Mouse (Mus musculus): ENCODE data around the gene Lsm14a. TPM values are rescaled to one million over a fixed set of nuclear protein-coding genes. Genes with fewer than 3 reads are reported as not detected.
"Not testable (repeated sequence)": the region's sequence is repeated elsewhere in the genome, so short reads cannot be mapped to it uniquely, and the experiment has no call there.

Lsm14a gene
- polyA plus RNA-seq, 1 experiment = 25.3 TPM

GRCm38 (mm10) chr7:34342040-34342793 lies 50.9 kb downstream of the Lsm14a start:
- Histone ChIP-seq H3K27ac (ENCODE audit: insufficient read depth, low read depth, low read length) (no peak overlapping the region), H3K4me3 (ENCODE audit: low read depth, low read length) (no peak overlapping the region), H3K4me1 (ENCODE audit: control insufficient read depth, insufficient read depth, insufficient read length, low read length) (no peaks in the 10 kb centered on the region), H3K36me3 (ENCODE audit: control insufficient read depth, insufficient read depth, low read length) (peaks cover 41% of the 10 kb centered on the region), H3K27me3 (ENCODE audit: control insufficient read depth, insufficient read depth, low read length) (no peaks in the 10 kb centered on the region)
- no peak for TF ChIP-seq CTCF (IDR thresholded peaks at IDR 0.05; ENCODE audit: extremely low read depth, insufficient read length, insufficient replicate concordance, low read depth, low read length)
- no peak for TF ChIP-seq POLR2A (IDR thresholded peaks at IDR 0.05; ENCODE audit: low read depth, low read length)
- 84% methylated on average over 10 of the region's 10 CpGs for WGBS

DNA sequence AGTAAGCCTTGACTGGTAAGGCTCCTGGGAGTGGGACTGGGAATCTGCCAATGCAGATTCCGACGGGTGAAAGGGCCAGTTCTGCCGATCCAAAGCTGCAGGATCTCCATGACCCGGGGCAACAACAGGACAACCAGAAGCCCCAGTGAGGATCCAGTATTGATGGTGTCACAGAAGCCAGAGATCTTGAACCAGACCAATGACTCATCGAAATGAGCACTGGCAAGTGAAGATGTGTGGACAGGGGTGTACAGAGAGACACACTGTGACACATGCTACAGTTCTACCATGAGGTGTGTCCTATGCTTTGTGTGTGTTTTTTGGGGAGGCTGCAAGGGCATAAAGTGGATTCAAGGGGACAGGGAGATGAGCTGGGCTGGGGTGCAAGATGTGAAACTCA lies 52.3 kb downstream of the Lsm14a start:
- 87% methylated on average over 5 of the region's 5 CpGs for WGBS
- Histone ChIP-seq H3K36me3 (ENCODE audit: control insufficient read depth, insufficient read depth, low read length) (peaks cover 34% of the 10 kb centered on the region), H3K4me3 (ENCODE audit: low read depth, low read length) (no peak overlapping the region), H3K27ac (ENCODE audit: insufficient read depth, low read depth, low read length) (no peak overlapping the region), H3K4me1 (ENCODE audit: control insufficient read depth, insufficient read depth, insufficient read length, low read length) (no peaks in the 10 kb centered on the region), H3K27me3 (ENCODE audit: control insufficient read depth, insufficient read depth, low read length) (no peaks in the 10 kb centered on the region)
- TF ChIP-seq POLR2A (IDR thresholded peaks at IDR 0.05; ENCODE audit: low read depth, low read length) (no peak), CTCF (IDR thresholded peaks at IDR 0.05; ENCODE audit: extremely low read depth, insufficient read length, insufficient replicate concordance, low read depth, low read length) (no peak)

- no peaks in the 10 kb centered on the region for H3K4me1 ChIP-seq (ENCODE audit: control insufficient read depth, insufficient read depth, insufficient read length, low read length)
- TF ChIP-seq POLR2A (IDR thresholded peaks at IDR 0.05; ENCODE audit: low read depth, low read length) (no peak), CTCF (IDR thresholded peaks at IDR 0.05; ENCODE audit: extremely low read depth, insufficient read length, insufficient replicate concordance, low read depth, low read length) (no peak)
- no peak overlapping the region for H3K27ac ChIP-seq (ENCODE audit: insufficient read depth, low read depth, low read length)
- H3K4me3 ChIP-seq (ENCODE audit: low read depth, low read length) = no peak overlapping the region
- 78% methylated on average over 5 of the region's 5 CpGs for WGBS
- peaks cover 25% of the 10 kb centered on the region for H3K36me3 ChIP-seq (ENCODE audit: control insufficient read depth, insufficient read depth, low read length)
- no peaks in the 10 kb centered on the region for H3K27me3 ChIP-seq (ENCODE audit: control insufficient read depth, insufficient read depth, low read length)
Observed at GRCm38 (mm10) chr7:34339164-34339489, 54.0 kb downstream of the Lsm14a start.

DNA sequence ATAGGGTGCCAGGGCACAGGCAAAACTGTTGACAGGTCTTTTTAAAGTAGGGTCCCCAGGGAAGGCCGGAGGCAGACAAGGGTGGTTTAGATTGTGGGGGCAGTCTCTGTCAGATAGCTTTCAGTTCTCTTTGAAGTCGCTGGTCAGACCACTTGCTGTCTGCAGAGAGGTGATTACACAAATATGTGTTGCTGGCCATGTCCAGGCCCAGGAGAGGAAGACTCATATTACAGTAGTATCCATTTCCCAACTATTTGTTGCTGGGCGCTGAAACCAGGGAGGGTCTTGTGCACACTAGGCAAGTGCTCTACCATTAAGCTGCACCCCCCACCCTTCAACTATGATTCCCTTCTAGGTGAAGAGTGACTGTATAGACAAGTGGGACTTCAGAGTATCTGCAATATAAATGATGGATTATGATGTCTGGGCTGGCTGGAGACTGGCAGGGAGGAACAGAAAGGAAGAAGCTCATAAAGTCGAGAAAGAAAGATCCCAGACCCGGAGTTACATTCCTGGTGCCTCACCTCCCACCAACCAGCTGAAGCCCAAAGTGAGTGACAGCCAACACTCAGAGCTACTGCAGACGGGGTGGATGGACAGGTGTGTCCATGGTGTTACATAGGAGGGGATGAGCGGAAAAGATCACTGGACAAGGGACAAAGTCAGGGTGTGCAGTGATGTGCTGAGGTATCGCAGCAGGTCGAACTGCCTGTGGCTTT lies 54.5 kb downstream of the Lsm14a start:
- H3K4me1 ChIP-seq (ENCODE audit: control insufficient read depth, insufficient read depth, insufficient read length, low read length) = no peaks in the 10 kb centered on the region
- no peak overlapping the region for H3K4me3 ChIP-seq (ENCODE audit: low read depth, low read length)
- H3K27me3 ChIP-seq (ENCODE audit: control insufficient read depth, insufficient read depth, low read length) = no peaks in the 10 kb centered on the region
- 77% methylated on average over 9 of the region's 9 CpGs for WGBS
- H3K27ac ChIP-seq (ENCODE audit: insufficient read depth, low read depth, low read length) = no peak overlapping the region
- peaks cover 20% of the 10 kb centered on the region for H3K36me3 ChIP-seq (ENCODE audit: control insufficient read depth, insufficient read depth, low read length)
- TF ChIP-seq POLR2A (IDR thresholded peaks at IDR 0.05; ENCODE audit: low read depth, low read length) = no peak
- no peak for TF ChIP-seq CTCF (IDR thresholded peaks at IDR 0.05; ENCODE audit: extremely low read depth, insufficient read length, insufficient replicate concordance, low read depth, low read length)

DNA sequence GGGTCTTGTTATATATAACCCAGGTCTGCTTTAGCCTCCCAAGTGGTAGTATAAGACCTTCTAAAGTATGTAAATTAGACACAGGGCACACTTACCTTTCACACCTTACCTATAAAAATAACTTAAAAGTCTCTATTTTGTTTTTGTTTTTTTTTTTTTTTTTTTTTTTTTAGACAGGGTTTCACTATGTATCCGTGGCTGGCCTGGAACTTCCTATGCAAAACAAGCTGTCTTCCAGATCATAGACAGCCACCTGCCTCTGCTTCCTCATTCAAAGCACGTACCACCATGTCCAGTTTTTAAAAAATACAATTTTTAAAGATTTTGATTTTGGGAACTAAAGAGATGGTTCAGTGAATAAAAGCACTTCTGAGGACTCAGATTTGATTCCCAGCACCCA lies 55.8 kb downstream of the Lsm14a start:
- Histone ChIP-seq H3K27ac (ENCODE audit: insufficient read depth, low read depth, low read length) (no peak overlapping the region), H3K4me3 (ENCODE audit: low read depth, low read length) (no peak overlapping the region), H3K4me1 (ENCODE audit: control insufficient read depth, insufficient read depth, insufficient read length, low read length) (no peaks in the 10 kb centered on the region), H3K27me3 (ENCODE audit: control insufficient read depth, insufficient read depth, low read length) (no peaks in the 10 kb centered on the region), H3K36me3 (ENCODE audit: control insufficient read depth, insufficient read depth, low read length) (peaks cover 8% of the 10 kb centered on the region)
- 81% methylated on average over 2 of the region's 2 CpGs for WGBS
- TF ChIP-seq POLR2A (IDR thresholded peaks at IDR 0.05; ENCODE audit: low read depth, low read length) = no peak
- no peak for TF ChIP-seq CTCF (IDR thresholded peaks at IDR 0.05; ENCODE audit: extremely low read depth, insufficient read length, insufficient replicate concordance, low read depth, low read length)

DNA sequence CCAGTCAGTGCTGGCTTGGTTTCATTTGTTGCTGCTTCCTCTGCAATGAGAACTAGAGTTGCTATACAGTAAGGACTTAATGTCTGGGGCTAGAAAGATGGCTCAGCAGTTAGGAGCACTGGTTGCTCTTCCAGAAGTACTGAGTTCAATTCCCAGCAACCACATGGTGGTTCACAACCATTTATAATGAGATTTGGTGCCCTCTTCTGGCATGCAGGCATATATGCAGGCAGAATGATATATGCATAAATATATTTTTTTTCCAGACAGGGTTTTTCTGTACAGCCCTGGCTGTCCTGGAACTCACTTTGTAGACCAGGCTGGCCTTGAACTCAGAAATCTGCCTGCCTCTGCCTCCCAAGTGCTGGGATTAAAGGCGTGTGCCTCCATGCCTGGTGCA lies 56.6 kb downstream of the Lsm14a start:
- not testable (repeated sequence) for H3K27me3 ChIP-seq (ENCODE audit: control insufficient read depth, insufficient read depth, low read length); H3K4me1 ChIP-seq (ENCODE audit: control insufficient read depth, insufficient read depth, insufficient read length, low read length); H3K4me3 ChIP-seq (ENCODE audit: low read depth, low read length); H3K36me3 ChIP-seq (ENCODE audit: control insufficient read depth, insufficient read depth, low read length); H3K27ac ChIP-seq (ENCODE audit: insufficient read depth, low read depth, low read length)
- WGBS = 94% methylated on average over 1 of the region's 1 CpGs

- no peak overlapping the region for H3K27ac ChIP-seq (ENCODE audit: insufficient read depth, low read depth, low read length)
- whole genome bisulfite sequencing = 27% methylated on average over 3 of the region's 3 CpGs
- H3K4me1 ChIP-seq (ENCODE audit: control insufficient read depth, insufficient read depth, insufficient read length, low read length) = no peaks in the 10 kb centered on the region
- H3K27me3 ChIP-seq (ENCODE audit: control insufficient read depth, insufficient read depth, low read length) = no peaks in the 10 kb centered on the region
- no peak for TF ChIP-seq CTCF (IDR thresholded peaks at IDR 0.05; ENCODE audit: extremely low read depth, insufficient read length, insufficient replicate concordance, low read depth, low read length)
- no peak for TF ChIP-seq POLR2A (IDR thresholded peaks at IDR 0.05; ENCODE audit: low read depth, low read length)
- H3K36me3 ChIP-seq (ENCODE audit: control insufficient read depth, insufficient read depth, low read length) = no peaks in the 10 kb centered on the region
- H3K4me3 ChIP-seq (ENCODE audit: low read depth, low read length) = no peak overlapping the region
Observed at GRCm38 (mm10) chr7:34327493-34327892, 65.6 kb downstream of the Lsm14a start.
